Mouse (Mus musculus): ENCODE measurements at regions not wholly inside any gene's neighbourhood (a gene's known extent, or its start where the extent isn't known, plus 50 kb on each side); places are given as distances from the start of the nearest gene placed in this dataset.

GRCm38 (mm10) chr1:73857497-73857896 lies 266.8 kb downstream of the Tns1 start:
- in situ Hi-C loops (cut with MboI, MseI), result no loop called here

DNA sequence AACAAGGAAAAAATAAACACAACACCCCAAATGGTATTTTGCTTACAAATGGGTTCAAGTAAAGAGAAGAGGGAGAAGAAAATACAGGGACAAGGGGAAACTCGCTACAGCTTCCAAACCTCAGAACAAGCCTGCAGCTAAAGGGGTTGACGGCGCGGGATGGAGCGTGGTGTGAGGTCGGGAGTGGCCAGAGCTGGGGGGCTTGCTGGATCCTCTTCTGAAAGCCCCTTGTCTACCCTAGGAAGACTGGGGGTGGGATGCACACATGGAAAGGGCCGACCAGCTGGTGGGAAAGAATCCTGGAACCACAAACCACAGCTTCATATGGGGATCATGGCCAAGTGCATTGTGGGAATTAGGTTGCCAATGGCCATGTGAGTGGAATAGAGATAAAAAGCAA lies 267.4 kb downstream of the Tns1 start:
- in situ Hi-C loops (cut with MboI, MseI), result no loop called here

DNA sequence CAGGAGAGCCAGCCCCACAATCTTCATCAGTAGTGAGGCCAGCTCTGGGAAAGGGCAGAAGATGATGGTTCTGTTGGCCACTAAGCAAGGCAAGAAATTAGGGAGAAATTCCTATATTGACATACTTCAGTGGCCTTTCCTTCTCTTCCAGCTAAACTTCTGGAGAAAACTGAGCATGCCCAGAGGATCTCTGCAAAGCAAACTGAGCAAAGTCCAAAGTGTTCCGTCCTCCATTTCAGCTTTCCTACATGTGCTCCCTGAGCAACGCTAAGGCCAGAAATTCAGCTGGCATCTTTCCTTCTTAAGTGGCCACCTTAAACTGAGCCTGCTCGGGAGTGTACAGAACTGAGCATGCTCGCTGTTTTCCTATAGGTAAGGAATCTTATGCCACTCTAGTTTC lies 268.9 kb downstream of the Tns1 start:
- in situ Hi-C loops (cut with MboI, MseI), result no loop called here

- in situ Hi-C loops (cut with MboI, MseI), result no loop called here
Observed at GRCm38 (mm10) chr1:73853851-73854250, 270.4 kb downstream of the Tns1 start.

DNA sequence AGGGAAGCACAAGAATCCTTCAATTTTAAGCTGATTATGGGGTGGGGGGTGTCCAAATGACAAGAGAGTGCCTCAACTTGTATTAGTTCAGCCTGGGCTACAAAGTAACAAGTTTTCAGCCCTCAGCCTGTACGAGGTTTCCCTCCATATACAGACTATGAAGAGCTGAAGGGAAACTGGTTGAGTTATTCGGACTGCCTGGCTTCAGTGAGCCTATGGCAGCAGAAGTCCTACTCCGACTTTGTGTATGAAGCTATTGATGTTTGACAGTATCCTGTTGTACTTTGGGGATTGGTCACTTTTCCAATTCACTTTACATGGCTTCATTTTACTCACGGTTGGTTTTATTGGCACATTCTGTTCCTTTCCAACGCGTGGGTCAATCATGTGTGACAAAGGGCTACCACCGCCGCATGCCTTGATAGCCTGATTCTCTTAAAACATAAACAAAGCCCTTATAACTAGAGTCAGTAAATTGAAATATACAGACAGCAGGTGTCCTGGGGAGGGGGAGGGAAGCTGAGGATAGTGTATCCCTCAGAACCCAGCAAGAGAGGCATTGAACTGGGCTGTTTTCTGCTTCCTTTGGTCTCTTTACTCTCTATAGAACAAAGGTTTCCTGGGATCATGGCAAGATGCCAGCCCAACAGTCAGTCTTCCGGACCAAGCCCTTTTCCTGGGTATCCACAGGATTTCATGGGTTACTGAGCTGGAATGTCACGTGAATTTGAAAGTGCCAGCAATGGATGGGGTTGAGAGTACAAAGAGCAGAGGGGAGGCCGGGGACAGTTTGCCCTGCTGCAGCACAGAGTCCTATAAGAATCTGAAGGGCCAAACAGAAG lies 273.9 kb downstream of the Tns1 start:
- in situ Hi-C loops (cut with MboI, MseI), result no loop called here

DNA sequence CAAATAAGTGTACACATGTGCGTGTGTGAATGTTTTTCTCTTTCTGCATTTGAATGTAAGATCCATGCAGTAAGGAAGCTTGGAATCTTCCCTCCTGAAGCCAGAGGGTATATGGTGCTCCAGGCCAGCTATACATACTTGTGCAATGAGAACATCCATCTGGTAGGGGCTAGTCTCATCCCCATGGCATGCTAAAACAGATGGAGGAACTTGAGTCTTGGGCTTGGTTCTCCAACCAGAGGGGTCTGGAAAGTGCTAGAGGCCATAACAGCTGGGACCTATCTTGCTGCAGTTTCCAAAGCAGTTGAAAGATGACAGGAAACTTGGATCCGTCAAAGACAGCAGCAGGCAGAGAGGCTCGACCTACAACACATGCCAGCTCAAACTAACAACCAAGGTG lies 275.9 kb downstream of the Tns1 start:
- in situ Hi-C loops (cut with MboI, MseI), result no loop called here

DNA sequence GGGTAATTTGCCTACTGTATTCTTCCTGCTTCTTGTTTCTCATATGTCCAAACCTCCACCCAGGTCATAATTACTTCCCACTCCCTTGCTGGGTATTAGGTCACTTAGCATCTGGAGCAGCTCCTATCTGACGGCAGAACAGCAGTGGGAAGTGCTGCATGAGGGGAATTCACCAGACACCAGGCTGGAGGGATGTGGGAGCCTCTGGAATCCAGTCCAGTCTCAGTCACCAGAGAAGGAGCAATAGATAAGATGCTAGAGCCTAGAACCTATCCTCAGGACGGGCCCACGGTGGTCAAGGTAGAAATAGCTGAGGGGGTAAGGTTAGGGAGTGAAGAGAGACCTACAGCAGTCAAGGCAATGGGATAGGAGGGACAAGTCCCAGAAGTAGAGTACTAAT lies 277.1 kb downstream of the Tns1 start:
- in situ Hi-C loops (cut with MboI, MseI), result no loop called here

GRCm38 (mm10) chr1:73845115-73845514 lies 279.1 kb downstream of the Tns1 start:
- in situ Hi-C loops (cut with MboI, MseI), result no loop called here

- in situ Hi-C loops (cut with MboI, MseI), result no loop called here
Observed at GRCm38 (mm10) chr1:73844574-73844973, 279.7 kb downstream of the Tns1 start.

GRCm38 (mm10) chr1:73839351-73839750 lies 284.9 kb downstream of the Tns1 start:
- in situ Hi-C loops (cut with MboI, MseI), result no loop called here

DNA sequence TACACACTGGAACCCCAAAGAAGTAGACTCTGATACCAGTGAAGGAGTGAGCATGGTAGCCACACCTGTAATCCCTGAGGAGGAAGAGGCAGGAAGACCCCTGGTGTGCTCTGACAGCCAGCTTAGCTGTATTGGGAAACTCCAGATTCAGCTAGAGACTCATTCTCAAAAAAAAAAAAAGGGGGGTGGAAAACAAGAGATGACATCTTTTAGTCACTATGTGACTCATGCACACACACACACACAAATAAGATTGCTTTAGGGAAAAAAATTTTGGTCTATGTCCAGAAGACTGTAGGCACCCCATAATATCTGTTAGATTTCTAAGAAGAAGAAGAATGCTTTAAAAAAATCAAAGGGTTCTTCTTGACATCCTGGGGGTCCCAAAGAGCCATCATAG lies 287.6 kb downstream of the Tns1 start:
- in situ Hi-C loops (cut with MboI, MseI), result no loop called here

DNA sequence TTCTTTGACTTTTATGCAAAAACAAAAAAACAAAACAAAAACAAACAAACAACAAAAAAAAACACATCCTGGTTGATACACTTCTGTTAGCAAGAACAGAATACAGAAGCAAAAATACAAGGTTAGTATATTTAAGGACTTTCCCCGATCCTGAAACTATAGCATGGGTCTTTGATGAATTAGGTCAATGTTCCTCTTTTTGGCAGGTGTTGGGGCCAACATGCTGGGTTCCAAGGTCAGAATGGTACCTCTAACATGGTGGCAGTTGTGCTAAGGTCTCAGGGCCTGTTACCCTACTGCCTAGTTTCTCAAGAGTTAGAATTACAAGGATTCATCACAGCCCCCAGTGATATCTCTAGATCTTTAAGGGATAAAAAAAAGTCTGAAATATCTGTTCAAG lies 289.7 kb downstream of the Tns1 start:
- in situ Hi-C loops (cut with MboI, MseI), result no loop called here

GRCm38 (mm10) chr1:73830486-73831132 lies 293.6 kb downstream of the Tns1 start:
- in situ Hi-C loops (cut with MboI, MseI), result no loop called here

DNA sequence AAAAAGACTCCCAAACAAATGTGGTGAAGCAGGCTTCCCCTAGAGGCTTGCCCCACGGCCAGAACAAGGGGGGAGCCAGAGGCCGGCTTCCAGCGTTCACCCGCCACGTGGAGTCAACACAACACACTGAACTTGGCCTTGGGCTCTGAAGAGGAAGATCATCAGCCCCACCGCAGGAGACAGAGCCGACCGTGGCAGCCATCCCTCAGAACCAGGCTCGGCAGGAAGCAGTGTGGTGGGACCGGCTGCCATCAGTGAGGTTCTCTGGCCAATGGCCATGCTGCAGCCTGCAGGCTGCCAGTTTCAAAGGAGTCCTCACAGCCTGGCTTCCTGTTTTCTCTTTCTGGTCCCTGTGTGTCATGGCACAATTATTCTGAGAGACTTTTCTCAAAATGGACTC lies 295.3 kb downstream of the Tns1 start:
- in situ Hi-C loops (cut with MboI, MseI), result loop anchor here in 1 of 2 experiments (5.0 kb wide), 1 partner anchor 962 kb away; no protein-coding TSS in a partner anchor

GRCm38 (mm10) chr1:73826243-73826930 lies 297.9 kb downstream of the Tns1 start:
- in situ Hi-C loops (cut with MboI, MseI), result loop anchor here in 1 of 2 experiments (5.0 kb wide), 1 partner anchor 959 kb away; no protein-coding TSS in a partner anchor

DNA sequence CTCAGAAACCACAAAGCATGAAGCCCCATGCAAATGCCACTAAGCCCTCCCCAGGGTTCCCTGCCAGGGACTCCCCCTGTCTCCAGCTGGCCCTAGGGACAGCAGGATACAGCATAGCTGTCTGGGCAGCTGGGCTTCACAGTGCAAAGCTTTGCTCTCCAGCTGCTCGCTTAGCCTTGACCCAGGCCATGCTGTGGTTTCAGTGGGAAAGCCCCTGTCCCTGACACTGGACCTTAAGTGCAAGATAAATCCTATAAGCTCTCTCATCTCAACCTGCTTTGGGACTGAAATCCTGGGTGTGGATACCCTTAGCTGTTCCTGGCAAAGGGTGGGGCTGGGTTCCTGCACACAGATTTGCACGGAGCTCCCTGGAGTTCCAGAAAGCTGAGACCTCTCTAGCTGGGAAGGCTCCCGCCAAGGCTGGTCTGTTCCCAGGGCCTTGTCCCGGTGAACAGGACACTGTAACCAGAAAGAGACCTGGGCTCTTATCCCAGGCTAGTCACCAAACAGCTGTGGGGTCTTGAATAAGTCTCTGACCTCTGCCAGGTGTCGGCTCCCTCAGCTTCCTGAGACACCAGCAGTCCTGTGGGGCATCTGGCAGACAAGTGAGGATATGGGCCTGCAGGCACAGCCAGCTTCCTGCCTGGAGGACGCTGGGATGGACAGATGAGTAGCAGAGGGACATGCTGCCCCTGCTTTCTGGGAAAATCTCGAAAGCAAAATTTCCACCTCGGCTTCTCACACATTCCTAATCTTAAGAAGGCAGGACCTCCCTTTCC lies 299.7 kb downstream of the Tns1 start:
- in situ Hi-C loops (cut with MboI, MseI), result loop anchor here (5.0 kb wide), 2 partner anchors 957 to 962 kb away; no protein-coding TSS in a partner anchor

DNA sequence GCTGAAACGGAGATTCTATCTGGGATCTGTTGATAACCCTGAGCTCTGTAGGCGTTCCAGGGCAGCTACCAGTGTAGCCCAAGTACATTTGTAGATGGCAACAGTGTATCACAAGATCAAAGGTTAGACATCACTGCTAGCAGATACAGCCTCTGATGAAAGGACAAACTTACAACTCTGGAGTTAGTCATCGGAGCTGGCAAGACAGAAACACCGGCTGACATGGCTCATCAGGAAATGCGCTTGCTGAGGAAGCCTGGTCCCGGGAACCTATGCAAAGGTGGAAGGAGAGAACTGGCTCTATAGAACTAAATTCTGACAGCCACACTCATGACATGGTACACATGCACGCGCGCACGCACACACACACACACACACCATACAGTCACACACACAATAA lies 300.5 kb downstream of the Tns1 start:
- in situ Hi-C loops (cut with MboI, MseI), result loop anchor here in 1 of 2 experiments (5.0 kb wide), 1 partner anchor 961 kb away; no protein-coding TSS in a partner anchor

DNA sequence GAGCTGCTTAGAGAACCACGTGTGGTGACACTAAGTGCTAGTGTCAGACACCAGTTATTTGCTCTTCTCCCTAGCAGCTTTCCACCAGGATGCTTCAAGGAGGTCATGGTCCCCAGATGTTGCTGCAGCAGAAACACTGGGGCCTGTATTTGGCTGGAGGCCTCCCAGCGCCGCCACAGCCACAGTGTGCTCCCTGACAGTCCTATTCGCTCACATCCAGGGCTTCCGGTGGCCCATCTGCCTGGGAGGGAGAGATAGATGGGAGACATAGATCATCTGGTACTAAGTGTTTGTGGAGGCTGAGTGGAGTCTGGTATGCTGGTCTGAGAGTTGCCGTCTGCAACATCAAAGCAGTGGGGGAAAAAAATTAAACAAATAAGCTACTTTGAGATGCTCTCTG lies 301.6 kb downstream of the Tns1 start:
- in situ Hi-C loops (cut with MboI, MseI), result loop anchor here in 1 of 2 experiments (5.0 kb wide), 1 partner anchor 960 kb away; no protein-coding TSS in a partner anchor

GRCm38 (mm10) chr1:73820701-73821100 lies 303.5 kb downstream of the Tns1 start:
- in situ Hi-C loops (cut with MboI, MseI), result loop anchor here in 1 of 2 experiments (5.0 kb wide), 1 partner anchor 958 kb away; no protein-coding TSS in a partner anchor

- in situ Hi-C loops (cut with MboI, MseI), result no loop called here
Observed at GRCm38 (mm10) chr1:73807206-73807605, 317.0 kb downstream of the Tns1 start.

- in situ Hi-C loops (cut with MboI, MseI), result no loop called here
Observed at GRCm38 (mm10) chr1:73805156-73805555, 319.1 kb downstream of the Tns1 start.
